Mouse (Mus musculus) CH12.LX (cell line): ENCODE results near the gene Map2k6. TPM values are rescaled to one million over a fixed set of nuclear protein-coding genes. Genes with fewer than 3 reads are reported as not detected.

ENCODE experiments used
- DNase-seq: peaks from one replicate; pipeline ENCODE4 v3.0.0-alpha.2; 2013; ENCODE audit errors: extremely low read depth
- H3K27ac ChIP-seq: 2 replicates; pipeline ENCODE4 v1.5.1; 2012; ENCODE audit warnings: low read depth, mild to moderate bottlenecking, control low read depth, moderate library complexity; ENCODE audit not compliant: insufficient read depth
- H3K27me3 ChIP-seq: replicated peaks from 2 replicates; pipeline ENCODE3; 2012; ENCODE audit warnings: inconsistent platforms
- H3K36me3 ChIP-seq, 2 experiments: replicated peaks in 1 of 2; 2 replicates each; pipeline versions ENCODE3 to v1.6.1; 2012; ENCODE audit warnings: inconsistent platforms in 1 of 2, low read length in 1 of 2, mild to moderate bottlenecking in 1 of 2, mixed read lengths in 1 of 2, moderate library complexity in 1 of 2; ENCODE audit not compliant: control insufficient read depth in 1 of 2, insufficient read depth in 1 of 2
- H3K4me1 ChIP-seq, 2 experiments: 2 replicates each; pipeline ENCODE4 v1.6.1; 2012; ENCODE audit warnings: inconsistent platforms in 1 of 2, moderate library complexity in 1 of 2; ENCODE audit not compliant: insufficient read depth in 2 of 2, control insufficient read depth in 1 of 2
- H3K4me2 ChIP-seq: 2 replicates; pipeline ENCODE4 v1.6.1; 2012; ENCODE audit warnings: low read depth, mild to moderate bottlenecking, control low read depth; ENCODE audit not compliant: poor library complexity, insufficient read depth, severe bottlenecking
- H3K4me3 ChIP-seq, 3 experiments: fragments of 150-350 bp in 1 of 3; sonication (generic) in 1 of 3; replicated peaks in 1 of 3; 2 replicates each; pipeline versions ENCODE3 to v1.5.1; 2011 to 2012; ENCODE audit warnings: low read depth in 2 of 3, low read length in 2 of 3, mild to moderate bottlenecking in 2 of 3, moderate library complexity in 2 of 3, control low read depth in 1 of 3, improper control_type of control experiment in 1 of 3, inconsistent platforms in 1 of 3, mixed read lengths in 1 of 3; ENCODE audit not compliant: poor library complexity in 1 of 3
- H3K79me2 ChIP-seq: replicated peaks from 2 replicates; pipeline ENCODE4 v1.6.1; 2012; ENCODE audit warnings: mild to moderate bottlenecking, moderate library complexity; ENCODE audit not compliant: control insufficient read depth, poor library complexity, insufficient read depth, severe bottlenecking; ENCODE audit errors: extremely low read depth
- H3K9ac ChIP-seq: 2 replicates; pipeline ENCODE4 v1.6.1; 2012; ENCODE audit warnings: low read depth, mild to moderate bottlenecking, control low read depth, moderate library complexity; ENCODE audit not compliant: insufficient read depth
- H3K9me3 ChIP-seq: replicated peaks from 2 replicates; pipeline ENCODE3; 2012; ENCODE audit warnings: low read length, inconsistent platforms, mixed read lengths
- BHLHE40 ChIP-seq: IDR thresholded peaks from 2 replicates; pipeline ENCODE4 v1.6.1; 2011; ENCODE audit warnings: mild to moderate bottlenecking, low read depth, low read length, improper control_type of control experiment
- CHD2 ChIP-seq: IDR thresholded peaks from 2 replicates; pipeline ENCODE4 v1.6.1; 2011; ENCODE audit warnings: low read length, improper control_type of control experiment
- E2F4 ChIP-seq: IDR thresholded peaks from 2 replicates; pipeline ENCODE4 v1.6.1; 2011; ENCODE audit warnings: low read depth, low read length, improper control_type of control experiment; ENCODE audit not compliant: insufficient replicate concordance
- ELF1 ChIP-seq: IDR thresholded peaks from 2 replicates; pipeline ENCODE4 v1.6.1; 2014; ENCODE audit warnings: low read depth, mild to moderate bottlenecking, inconsistent platforms, low read length, improper control_type of control experiment
- EP300 ChIP-seq: IDR thresholded peaks from 2 replicates; pipeline ENCODE4 v1.6.1; 2011; ENCODE audit warnings: low read length, improper control_type of control experiment
- HCFC1 ChIP-seq: IDR thresholded peaks from 2 replicates; pipeline ENCODE4 v1.6.1; 2012; ENCODE audit warnings: low read depth, mild to moderate bottlenecking, inconsistent platforms, low read length, improper control_type of control experiment
- JUN ChIP-seq: IDR thresholded peaks from 2 replicates; pipeline ENCODE4 v1.6.1; 2011; ENCODE audit warnings: low read depth, mild to moderate bottlenecking, low read length, improper control_type of control experiment, moderate library complexity; ENCODE audit not compliant: insufficient read depth
- JUND ChIP-seq: conservative IDR thresholded peaks from 2 replicates; pipeline ENCODE4 v1.6.1; 2011; ENCODE audit warnings: low read depth, low read length, improper control_type of control experiment
- KAT2A ChIP-seq: IDR thresholded peaks from 2 replicates; pipeline ENCODE4 v1.6.1; 2012; ENCODE audit warnings: low read length, improper control_type of control experiment, inconsistent platforms; ENCODE audit not compliant: insufficient replicate concordance
- MAZ ChIP-seq: IDR thresholded peaks from 2 replicates; pipeline ENCODE4 v1.6.1; 2012; ENCODE audit warnings: low read depth, mild to moderate bottlenecking, inconsistent platforms, low read length, improper control_type of control experiment, moderate library complexity
- MEF2A ChIP-seq: IDR thresholded peaks from 2 replicates; pipeline ENCODE4 v1.6.1; 2014; ENCODE audit warnings: low read depth, mild to moderate bottlenecking, inconsistent platforms, low read length, improper control_type of control experiment, borderline replicate concordance
- NELFE ChIP-seq: IDR thresholded peaks from 2 replicates; pipeline ENCODE4 v1.6.1; 2011; ENCODE audit warnings: low read depth, low read length, improper control_type of control experiment
- NRF1 ChIP-seq: IDR thresholded peaks from 2 replicates; pipeline ENCODE4 v1.6.1; 2014; ENCODE audit warnings: low read depth, mild to moderate bottlenecking, inconsistent platforms, low read length, improper control_type of control experiment, moderate library complexity
- PAX5 ChIP-seq: IDR thresholded peaks from 2 replicates; pipeline ENCODE4 v1.6.1; 2012; ENCODE audit warnings: low read length, inconsistent platforms, mixed read lengths
- POLR2A ChIP-seq: IDR thresholded peaks from 2 replicates; pipeline ENCODE4 v1.6.1; 2011; ENCODE audit warnings: low read depth, mild to moderate bottlenecking, improper control_type of control experiment, low read length
- POLR2AphosphoS2 ChIP-seq: IDR thresholded peaks from 2 replicates; pipeline ENCODE4 v1.6.1; 2011; ENCODE audit warnings: low read depth, low read length, improper control_type of control experiment
- RAD21 ChIP-seq: IDR thresholded peaks from 2 replicates; pipeline ENCODE4 v1.6.1; 2011; ENCODE audit warnings: low read depth, mild to moderate bottlenecking, low read length, improper control_type of control experiment, moderate library complexity
- RCOR1 ChIP-seq: conservative IDR thresholded peaks from 2 replicates; pipeline ENCODE4 v1.6.1; 2012; ENCODE audit warnings: low read depth, mild to moderate bottlenecking, inconsistent platforms, low read length, improper control_type of control experiment
- SMC3 ChIP-seq: IDR thresholded peaks from 2 replicates; pipeline ENCODE4 v1.6.1; 2011; ENCODE audit warnings: low read depth, low read length, improper control_type of control experiment
- TBP ChIP-seq: conservative IDR thresholded peaks from 2 replicates; pipeline ENCODE4 v1.6.1; 2011; ENCODE audit warnings: low read depth, low read length, improper control_type of control experiment
- TCF12 ChIP-seq: IDR thresholded peaks from 2 replicates; pipeline ENCODE4 v1.6.1; 2014; ENCODE audit warnings: low read depth, mild to moderate bottlenecking, inconsistent platforms, low read length, improper control_type of control experiment
- USF1 ChIP-seq: IDR thresholded peaks from 2 replicates; pipeline ENCODE4 v1.6.1; 2014; ENCODE audit warnings: low read depth, mild to moderate bottlenecking, inconsistent platforms, low read length, improper control_type of control experiment
- USF2 ChIP-seq: conservative IDR thresholded peaks from 2 replicates; pipeline ENCODE4 v1.6.1; 2011; ENCODE audit warnings: low read depth, low read length, improper control_type of control experiment
- ZC3H11A ChIP-seq: IDR thresholded peaks from 2 replicates; pipeline ENCODE4 v1.6.1; 2012; ENCODE audit warnings: low read depth, mild to moderate bottlenecking, inconsistent platforms, low read length, improper control_type of control experiment
- ZKSCAN1 ChIP-seq: IDR thresholded peaks from 2 replicates; pipeline ENCODE4 v1.6.1; 2012; ENCODE audit warnings: low read depth, inconsistent platforms, low read length, improper control_type of control experiment, borderline replicate concordance
- ZMIZ1 ChIP-seq: IDR thresholded peaks from 2 replicates; pipeline ENCODE4 v1.6.1; 2012; ENCODE audit warnings: low read depth, mild to moderate bottlenecking, inconsistent platforms, low read length, improper control_type of control experiment
- dilution Hi-C: fragments of 300-500 bp; cut with MboI; formaldehyde crosslinking; loops from 2 replicates; pipeline ENCODE4 v1.14.3; 2020; ENCODE audit warnings: low sequenced_read_pairs; ENCODE audit not compliant: extremely low pct_unique_long_range_greater_than_20kb, extremely low pct_ligation_motif_present
- in situ Hi-C: fragments of 300-500 bp; cut with MboI; formaldehyde crosslinking; loops from 3 replicates; pipeline ENCODE4 v1.14.3; 2019; ENCODE audit warnings: low sequenced_read_pairs, low pct_ligation_motif_present, low pct_unique_long_range_greater_than_20kb, mixed read lengths
- polyA plus RNA-seq: library from polyadenylated mRNA; unstranded; fragments of >175 nt; gene quantifications from 2 replicates; pipeline ENCODE4 v1.2.1, GENCODE M21; 2012; ENCODE audit warnings: low read depth; ENCODE audit not compliant: insufficient read length
- total RNA-seq, 2 experiments: library from RNA; depleted of rRNA; stranded (reverse); fragments of 300-350 nt in 1 of 2; fragments of >200 nt in 1 of 2; gene quantifications; 2 replicates each; pipeline ENCODE4 v1.2.3; 2012 to 2014

The Map2k6 gene
- total and polyA plus RNA-seq, 3 experiments: 16.8 to 21.9 (median 18.0) TPM

GRCm38 (mm10) chr11:110463801-110464200, 64.9 kb downstream of the Map2k6 start:
- no peak for DNase-seq

GRCm38 (mm10) chr11:110469054-110469453, 70.1 kb downstream of the Map2k6 start:
- Histone ChIP-seq H3K9ac (no peak overlapping the region), H3K36me3 (no peaks in the 10 kb centered on the region), H3K79me2 (no peaks in the 10 kb centered on the region), H3K27ac (no peak overlapping the region), H3K4me3 (no peak overlapping the region), H3K4me2 (no peak overlapping the region), H3K4me1 (peaks cover 3 to 10% of the 10 kb centered on the region in 2 experiments), H3K9me3 (no peaks in the 10 kb centered on the region), H3K27me3 (no peaks in the 10 kb centered on the region)
- DNase-seq: no peak
- dilution Hi-C loops: no loop called here
- in situ Hi-C loops: no loop called here
- TF ChIP-seq TBP: no peak
- TF ChIP-seq NELFE: no peak
- no peak for TF ChIP-seq ZC3H11A
- no peak for TF ChIP-seq POLR2A
- no peak for TF ChIP-seq MEF2A
- TF ChIP-seq ZMIZ1: no peak
- no peak for TF ChIP-seq ZKSCAN1
- TF ChIP-seq USF1: no peak
- no peak for TF ChIP-seq NRF1
- TF ChIP-seq BHLHE40: no peak
- no peak for TF ChIP-seq JUN
- no peak for TF ChIP-seq E2F4
- TF ChIP-seq PAX5: no peak
- no peak for TF ChIP-seq ELF1
- TF ChIP-seq SMC3: no peak
- TF ChIP-seq MAZ: no peak
- no peak for TF ChIP-seq TCF12
- TF ChIP-seq HCFC1: no peak
- TF ChIP-seq KAT2A: no peak
- no peak for TF ChIP-seq JUND

More at GRCm38 (mm10) chr11:110463801-110464200, 64.9 kb downstream of the Map2k6 start:
- Histone ChIP-seq H3K79me2 (no peaks in the 10 kb centered on the region), H3K27me3 (no peaks in the 10 kb centered on the region), H3K4me1 (peaks cover 3 to 24% of the 10 kb centered on the region in 2 experiments; a peak in 3 of 4 replicates), H3K4me2 (no peak overlapping the region), H3K9ac (no peak overlapping the region), H3K9me3 (peaks cover 2% of the 10 kb centered on the region), H3K27ac (no peak overlapping the region), H3K4me3 (no peak overlapping the region), H3K36me3 (no peaks in the 10 kb centered on the region)
- in situ Hi-C loops: no loop called here
- TF ChIP-seq TCF12: no peak
- TF ChIP-seq NELFE: no peak
- no peak for TF ChIP-seq CHD2
- TF ChIP-seq RAD21: no peak
- TF ChIP-seq RCOR1: no peak
- no peak for TF ChIP-seq SMC3
- no peak for TF ChIP-seq USF2
- no peak for TF ChIP-seq BHLHE40
- no peak for TF ChIP-seq E2F4
- TF ChIP-seq ELF1: no peak
- TF ChIP-seq ZKSCAN1: no peak
- no peak for TF ChIP-seq HCFC1
- no peak for TF ChIP-seq ZMIZ1
- no peak for TF ChIP-seq EP300
- TF ChIP-seq JUND: no peak
- no peak for TF ChIP-seq POLR2AphosphoS2
- dilution Hi-C loops: no loop called here
